Mouse (Mus musculus): ENCODE results near the gene Zfand4. TPM values are rescaled to one million over a fixed set of nuclear protein-coding genes. Genes with fewer than 3 reads are reported as not detected.

Gene Zfand4
- polyA plus RNA-seq, 1 experiment from 2014 or later = 10.3 TPM

GRCm38 (mm10) chr6:116283280-116283679 lies 19.3 kb downstream of the Zfand4 start:
- Histone ChIP-seq H3K9ac (ENCODE audit: low read length) (no peak overlapping the region), H3K27ac (ENCODE audit: low read depth, low read length) (no peak overlapping the region), H3K4me3 (ENCODE audit: low read depth, low read length) (no peak overlapping the region), H3K4me1 (ENCODE audit: control insufficient read depth, insufficient read depth, low read length) (no peaks in the 10 kb centered on the region), H3K36me3 (ENCODE audit: control insufficient read depth, insufficient read depth, low read length) (no peaks in the 10 kb centered on the region), H3K27me3 (replicated peaks; ENCODE audit: control insufficient read depth, insufficient read depth, low read length) (no peaks in the 10 kb centered on the region), H3K4me2 (ENCODE audit: low read length) (no peak overlapping the region), H3K9me3 (replicated peaks; ENCODE audit: control insufficient read depth, low read length) (no peaks in the 10 kb centered on the region)
- no peak for ATAC-seq
- WGBS = 79% methylated on average over 3 of the region's 3 CpGs
- DNase-seq (ENCODE audit: low spot score) = no peak

- DNase-seq (ENCODE audit: low spot score) (no peak), ATAC-seq (no peak)
- Histone ChIP-seq H3K36me3 (ENCODE audit: control insufficient read depth, insufficient read depth, low read length) (0 out of 2 replicates have a peak, but pooled peaks cover 2% of the 10 kb centered on the region), H3K4me2 (ENCODE audit: low read length) (no peak overlapping the region), H3K4me1 (ENCODE audit: control insufficient read depth, insufficient read depth, low read length) (no peaks in the 10 kb centered on the region), H3K4me3 (ENCODE audit: low read depth, low read length) (no peak overlapping the region), H3K27ac (ENCODE audit: low read depth, low read length) (no peak overlapping the region), H3K9ac (ENCODE audit: low read length) (no peak overlapping the region), H3K9me3 (replicated peaks; ENCODE audit: control insufficient read depth, low read length) (no peaks in the 10 kb centered on the region), H3K27me3 (replicated peaks; ENCODE audit: control insufficient read depth, insufficient read depth, low read length) (no peaks in the 10 kb centered on the region)
- WGBS = 93% methylated on average over 4 of the region's 4 CpGs
These were observed 22.3 kb downstream of the Zfand4 start for GRCm38 (mm10) chr6:116286321-116286720.

- Histone ChIP-seq H3K36me3 (ENCODE audit: control insufficient read depth, insufficient read depth, low read length) (0 out of 2 replicates have a peak, but pooled peaks cover 2% of the 10 kb centered on the region), H3K4me3 (ENCODE audit: low read depth, low read length) (no peak overlapping the region), H3K4me2 (ENCODE audit: low read length) (no peak overlapping the region), H3K27me3 (replicated peaks; ENCODE audit: control insufficient read depth, insufficient read depth, low read length) (no peaks in the 10 kb centered on the region), H3K9ac (ENCODE audit: low read length) (no peak overlapping the region), H3K27ac (ENCODE audit: low read depth, low read length) (no peak overlapping the region), H3K4me1 (ENCODE audit: control insufficient read depth, insufficient read depth, low read length) (no peaks in the 10 kb centered on the region), H3K9me3 (replicated peaks; ENCODE audit: control insufficient read depth, low read length) (no peaks in the 10 kb centered on the region)
- 82% methylated on average over 5 of the region's 5 CpGs for WGBS
- DNase-seq (ENCODE audit: low spot score) (no peak), ATAC-seq (no peak)
These were observed 23.0 kb downstream of the Zfand4 start for GRCm38 (mm10) chr6:116286870-116287575.

- ATAC-seq = no peak
- no peak for DNase-seq (ENCODE audit: low spot score)
- WGBS = 95% methylated on average over 2 of the region's 2 CpGs
- Histone ChIP-seq H3K27me3 (replicated peaks; ENCODE audit: control insufficient read depth, insufficient read depth, low read length) (no peaks in the 10 kb centered on the region), H3K9ac (ENCODE audit: low read length) (no peak overlapping the region), H3K4me2 (ENCODE audit: low read length) (no peak overlapping the region), H3K36me3 (ENCODE audit: control insufficient read depth, insufficient read depth, low read length) (no peaks in the 10 kb centered on the region), H3K27ac (ENCODE audit: low read depth, low read length) (no peak overlapping the region), H3K9me3 (replicated peaks; ENCODE audit: control insufficient read depth, low read length) (no peaks in the 10 kb centered on the region), H3K4me3 (ENCODE audit: low read depth, low read length) (no peak overlapping the region), H3K4me1 (ENCODE audit: control insufficient read depth, insufficient read depth, low read length) (no peaks in the 10 kb centered on the region)
These were observed 47.4 kb downstream of the Zfand4 start for GRCm38 (mm10) chr6:116311411-116311810.

- Histone ChIP-seq H3K27ac (ENCODE audit: low read depth, low read length) (no peak overlapping the region), H3K27me3 (replicated peaks; ENCODE audit: control insufficient read depth, insufficient read depth, low read length) (no peaks in the 10 kb centered on the region), H3K9me3 (replicated peaks; ENCODE audit: control insufficient read depth, low read length) (no peaks in the 10 kb centered on the region), H3K4me2 (ENCODE audit: low read length) (no peak overlapping the region), H3K36me3 (ENCODE audit: control insufficient read depth, insufficient read depth, low read length) (no peaks in the 10 kb centered on the region), H3K4me3 (ENCODE audit: low read depth, low read length) (no peak overlapping the region), H3K4me1 (ENCODE audit: control insufficient read depth, insufficient read depth, low read length) (no peaks in the 10 kb centered on the region), H3K9ac (ENCODE audit: low read length) (no peak overlapping the region)
- no peak for DNase-seq (ENCODE audit: low spot score)
- no peak for ATAC-seq
- WGBS = 89% methylated on average over 3 of the region's 3 CpGs
These were observed 55.2 kb downstream of the Zfand4 start for GRCm38 (mm10) chr6:116319259-116319658.

GRCm38 (mm10) chr6:116326641-116327040 lies 62.6 kb downstream of the Zfand4 start:
- Histone ChIP-seq H3K27ac (ENCODE audit: low read depth, low read length) (no peak overlapping the region), H3K4me2 (ENCODE audit: low read length) (no peak overlapping the region), H3K4me3 (ENCODE audit: low read depth, low read length) (no peak overlapping the region), H3K27me3 (replicated peaks; ENCODE audit: control insufficient read depth, insufficient read depth, low read length) (no peaks in the 10 kb centered on the region), H3K9ac (ENCODE audit: low read length) (no peak overlapping the region), H3K9me3 (replicated peaks; ENCODE audit: control insufficient read depth, low read length) (no peaks in the 10 kb centered on the region), H3K4me1 (ENCODE audit: control insufficient read depth, insufficient read depth, low read length) (no peaks in the 10 kb centered on the region), H3K36me3 (ENCODE audit: control insufficient read depth, insufficient read depth, low read length) (no peaks in the 10 kb centered on the region)
- 91% methylated on average over 3 of the region's 3 CpGs for WGBS
- DNase-seq (ENCODE audit: low spot score) (no peak), ATAC-seq (no peak)

- Histone ChIP-seq H3K27ac (ENCODE audit: low read depth, low read length) (no peak overlapping the region), H3K4me3 (ENCODE audit: low read depth, low read length) (no peak overlapping the region), H3K4me1 (ENCODE audit: control insufficient read depth, insufficient read depth, low read length) (no peaks in the 10 kb centered on the region), H3K4me2 (ENCODE audit: low read length) (no peak overlapping the region), H3K9me3 (replicated peaks; ENCODE audit: control insufficient read depth, low read length) (no peaks in the 10 kb centered on the region), H3K36me3 (ENCODE audit: control insufficient read depth, insufficient read depth, low read length) (no peaks in the 10 kb centered on the region), H3K27me3 (replicated peaks; ENCODE audit: control insufficient read depth, insufficient read depth, low read length) (0 out of 2 replicates have a peak, but pooled peaks cover 3% of the 10 kb centered on the region), H3K9ac (ENCODE audit: low read length) (no peak overlapping the region)
- WGBS = 72% methylated on average over 2 of the region's 2 CpGs
- DNase-seq (ENCODE audit: low spot score) = no peak
- ATAC-seq = no peak
These were observed 67.4 kb downstream of the Zfand4 start for GRCm38 (mm10) chr6:116331396-116331795.

GRCm38 (mm10) chr6:116337466-116337834 lies 73.4 kb downstream of the Zfand4 start:
- Histone ChIP-seq H3K27ac (ENCODE audit: low read depth, low read length) (peak overlapping the region; percentile 52; the same call in 1 of the 2 replicates), H3K4me2 (ENCODE audit: low read length) (peak overlapping the region; percentile 63), H3K4me1 (ENCODE audit: control insufficient read depth, insufficient read depth, low read length) (peaks cover 9% of the 10 kb centered on the region), H3K9ac (ENCODE audit: low read length) (peak overlapping the region; percentile 81), H3K9me3 (replicated peaks; ENCODE audit: control insufficient read depth, low read length) (no peaks in the 10 kb centered on the region), H3K36me3 (ENCODE audit: control insufficient read depth, insufficient read depth, low read length) (no peaks in the 10 kb centered on the region), H3K4me3 (ENCODE audit: low read depth, low read length) (peak overlapping the region; percentile 96), H3K27me3 (replicated peaks; ENCODE audit: control insufficient read depth, insufficient read depth, low read length) (0 out of 2 replicates have a peak, but pooled peaks cover 3% of the 10 kb centered on the region)
- DNase-seq (ENCODE audit: low spot score) = no peak
- 3% methylated on average over 7 of the region's 7 CpGs for WGBS
- ATAC-seq = no peak; the same call in 1 of the 2 replicates

GRCm38 (mm10) chr6:116337835-116338501 lies 73.9 kb downstream of the Zfand4 start, which contains the start of gene March8:
Gene March8, plus strand, starts transcription at chr6:116338024.
- Histone ChIP-seq H3K9me3 (replicated peaks; ENCODE audit: control insufficient read depth, low read length) (no peaks in the 10 kb centered on the region), H3K27me3 (replicated peaks; ENCODE audit: control insufficient read depth, insufficient read depth, low read length) (0 out of 2 replicates have a peak, but pooled peaks cover 3% of the 10 kb centered on the region), H3K9ac (ENCODE audit: low read length) (peak within 1 kb of the TSS; percentile 81), H3K36me3 (ENCODE audit: control insufficient read depth, insufficient read depth, low read length) (no peaks in the 10 kb centered on the region), H3K4me1 (ENCODE audit: control insufficient read depth, insufficient read depth, low read length) (peaks cover 9% of the 10 kb centered on the region), H3K4me3 (ENCODE audit: low read depth, low read length) (peak within 1 kb of the TSS; percentile 96), H3K4me2 (ENCODE audit: low read length) (peak within 1 kb of the TSS; percentile 63), H3K27ac (ENCODE audit: low read depth, low read length) (peak within 1 kb of the TSS; percentile 52; the same call in 1 of the 2 replicates)
- ATAC-seq = peak; percentile 93
- under 1% methylated on average over 75 of the region's 75 CpGs for WGBS
- peak; percentile 93 for DNase-seq (ENCODE audit: low spot score)
